Mouse (Mus musculus) kidney, adult 9 months (tissue): Measurements from ENCODE around the gene Scrt2.
"Not testable (repeated sequence)": the region's sequence is repeated elsewhere in the genome, so short reads cannot be mapped to it uniquely, and the experiment has no call there.

ENCODE experiments used
- DNase-seq: peaks from one replicate; pipeline ENCODE4 v3.0.0; 2022

Scrt2 gene

GRCm38 (mm10) chr2:152080685-152081541 lies at the start of gene Scrt2:
Scrt2 (plus strand) TSS chr2:152081529.
- no peak for DNase-seq

GRCm38 (mm10) chr2:152040101-152040500 lies 41.2 kb upstream of the Scrt2 start:
- DNase-seq, result no peak

- no peak for DNase-seq
Observed at GRCm38 (mm10) chr2:152047116-152048002, 34.0 kb upstream of the Scrt2 start.

GRCm38 (mm10) chr2:152048003-152048980 lies 33.0 kb upstream of the Scrt2 start:
- DNase-seq, result no peak

- DNase-seq, result no peak
Observed at GRCm38 (mm10) chr2:152048981-152049441, 32.3 kb upstream of the Scrt2 start.

GRCm38 (mm10) chr2:152049611-152050270 lies 31.6 kb upstream of the Scrt2 start:
- DNase-seq, result no peak

GRCm38 (mm10) chr2:152050316-152050715 lies 31.0 kb upstream of the Scrt2 start:
- no peak for DNase-seq

- DNase-seq, result no peak
Observed at GRCm38 (mm10) chr2:152051985-152052384, 29.3 kb upstream of the Scrt2 start.

- no peak for DNase-seq
Observed at GRCm38 (mm10) chr2:152055406-152055805, 25.9 kb upstream of the Scrt2 start.

GRCm38 (mm10) chr2:152056368-152057251 lies 24.7 kb upstream of the Scrt2 start:
- DNase-seq, result no peak

GRCm38 (mm10) chr2:152057252-152057563 lies 24.1 kb upstream of the Scrt2 start:
- no peak for DNase-seq

- DNase-seq, result not testable (repeated sequence)
Observed at GRCm38 (mm10) chr2:152062817-152063216, 18.5 kb upstream of the Scrt2 start.

- no peak for DNase-seq
Observed at GRCm38 (mm10) chr2:152068660-152069433, 12.5 kb upstream of the Scrt2 start.

GRCm38 (mm10) chr2:152069434-152069786 lies 11.9 kb upstream of the Scrt2 start:
- no peak for DNase-seq

- DNase-seq, result no peak
Observed at GRCm38 (mm10) chr2:152069941-152070340, 11.4 kb upstream of the Scrt2 start.

- no peak for DNase-seq
Observed at GRCm38 (mm10) chr2:152074521-152074920, 6.8 kb upstream of the Scrt2 start.

GRCm38 (mm10) chr2:152075294-152075889 lies 5.9 kb upstream of the Scrt2 start:
- no peak for DNase-seq

- DNase-seq, result no peak
Observed at GRCm38 (mm10) chr2:152077337-152077736, 4.0 kb upstream of the Scrt2 start.

GRCm38 (mm10) chr2:152081641-152082448 lies 516 bp downstream of the Scrt2 start:
- DNase-seq, result peak; percentile 69
